Mouse (Mus musculus): ENCODE measurements around the gene Misp. TPM values are rescaled to one million over a fixed set of nuclear protein-coding genes. Genes with fewer than 3 reads are reported as not detected.

Gene Misp
- polyA plus RNA-seq (2012): not detected in 2 replicates

DNA sequence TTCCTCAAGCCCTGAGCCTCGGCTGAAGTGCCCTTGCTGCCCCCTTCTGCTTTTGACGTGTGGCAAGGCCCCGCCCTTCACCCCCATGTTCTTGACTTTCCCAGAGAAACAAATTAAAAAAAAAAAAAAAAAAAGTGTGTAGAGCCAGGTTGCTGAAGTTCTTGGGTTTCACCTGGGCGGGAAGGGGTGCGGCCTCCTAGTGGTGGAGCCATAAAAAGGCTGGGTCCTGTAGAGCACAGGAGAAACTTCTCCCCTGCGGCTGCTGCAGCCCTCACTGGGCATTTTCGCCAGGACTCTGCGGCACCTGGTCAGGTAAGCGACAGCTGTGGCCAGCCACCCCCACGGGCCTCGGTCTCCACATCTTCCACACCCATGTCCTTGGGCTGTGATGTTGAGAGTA is at the start of gene Misp:
Gene Misp, plus strand, starts transcription at position 208 of the 400 bp plus-strand sequence.
- no peak for TF ChIP-seq GATA1 (IDR thresholded peaks at IDR 0.05; ENCODE audit: low read length)

DNA sequence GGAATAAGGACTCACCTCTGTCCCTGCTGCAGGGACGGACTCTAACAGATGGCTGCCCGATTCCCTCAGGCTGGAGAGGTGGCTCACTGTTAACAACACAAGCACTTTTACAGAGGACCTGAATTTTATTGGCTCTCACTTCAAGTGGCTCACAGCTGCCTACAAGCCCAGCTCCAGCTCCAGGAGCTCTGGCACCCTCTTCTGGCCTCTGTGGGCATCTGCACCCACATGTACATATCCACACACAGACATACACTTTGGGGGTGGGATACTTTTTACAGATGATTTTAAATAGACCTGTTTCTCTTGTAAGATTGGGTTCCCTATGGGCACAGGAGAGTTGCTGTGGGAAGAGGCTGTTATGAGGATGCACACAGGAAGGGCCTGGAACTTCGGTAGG is 48.5 kb upstream of the Misp start:
- TF ChIP-seq GATA1 (IDR thresholded peaks at IDR 0.05; ENCODE audit: low read length): no peak

DNA sequence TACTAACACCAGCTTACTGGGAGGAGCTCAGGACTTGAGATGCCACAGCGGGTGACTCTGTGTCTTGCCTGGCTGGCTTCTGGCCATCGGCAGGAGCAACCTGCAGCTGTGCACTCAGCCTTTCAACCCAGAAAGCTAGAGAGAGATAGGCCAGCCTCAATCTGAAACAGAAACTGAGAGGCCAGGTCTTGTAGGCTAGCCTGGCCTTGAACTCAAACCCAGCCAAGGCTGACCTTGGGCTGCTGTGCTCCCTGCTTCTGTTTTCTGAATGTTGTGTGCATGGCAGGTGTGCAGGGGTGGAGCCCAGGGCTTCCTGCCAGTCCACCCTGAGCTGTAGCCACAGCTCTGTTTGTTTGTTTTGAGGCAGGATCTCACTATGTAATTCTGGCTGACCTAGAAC is 47.6 kb upstream of the Misp start:
- no peak for TF ChIP-seq GATA1 (IDR thresholded peaks at IDR 0.05; ENCODE audit: low read length)

DNA sequence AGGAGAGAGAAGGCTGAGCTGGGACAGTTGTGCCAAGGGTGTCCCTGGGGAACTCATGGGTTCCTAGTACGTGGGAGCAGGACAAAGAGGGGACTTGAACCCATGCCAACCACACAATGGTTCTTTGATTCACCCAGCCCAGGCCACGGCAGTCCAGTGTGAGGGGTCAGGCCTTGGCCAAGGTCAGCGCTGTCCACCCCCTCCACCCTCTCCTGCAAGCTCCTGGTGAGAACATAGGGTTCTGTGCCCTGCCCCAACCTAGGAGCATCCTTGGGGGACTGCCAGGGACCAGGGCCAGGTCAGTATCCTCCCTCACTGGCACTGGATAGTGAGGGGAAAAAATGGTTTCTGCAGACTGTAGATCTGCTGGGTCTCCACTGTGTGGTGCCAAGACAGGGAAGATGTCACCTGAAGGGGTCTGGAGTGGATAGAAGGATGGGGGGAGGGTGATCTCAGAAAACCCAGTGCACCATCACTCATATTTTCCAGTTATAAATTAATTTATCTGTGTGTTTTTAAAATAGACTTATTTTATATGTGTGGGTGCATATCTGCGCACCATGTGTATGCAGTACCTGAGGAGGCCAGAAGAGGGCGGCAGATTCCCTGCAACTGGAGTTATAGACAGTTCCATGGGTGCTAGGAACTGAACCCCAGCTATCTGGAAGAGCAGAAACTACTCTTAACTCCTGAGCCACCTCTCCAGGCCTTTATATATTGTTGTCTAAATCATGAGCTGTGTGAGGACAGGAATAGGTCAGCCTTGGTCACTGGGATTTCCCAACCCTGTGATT is 46.1 kb upstream of the Misp start:
- no peak for TF ChIP-seq GATA1 (IDR thresholded peaks at IDR 0.05; ENCODE audit: low read length)

DNA sequence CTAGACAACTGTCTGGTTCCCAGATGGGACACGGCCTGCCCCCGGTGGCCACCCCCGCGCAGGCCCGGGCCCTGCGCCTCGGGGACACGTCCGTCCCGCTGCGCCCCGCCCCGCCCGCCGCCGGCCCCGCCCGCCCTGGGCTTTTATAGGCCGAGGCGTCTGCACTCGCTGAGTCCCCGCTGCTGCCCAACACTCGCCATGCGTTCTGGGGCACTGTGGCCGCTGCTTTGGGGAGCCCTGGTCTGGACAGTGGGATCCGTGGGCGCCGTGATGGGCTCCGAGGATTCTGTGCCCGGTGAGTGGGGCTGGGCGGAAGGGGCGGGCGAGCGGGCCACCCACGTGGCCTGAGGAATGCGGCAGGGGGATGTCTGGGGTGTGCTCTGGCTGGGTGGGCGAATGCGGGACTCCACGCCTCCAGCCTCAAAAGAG is 43.7 kb upstream of the Misp start, which contains the start of gene Fstl3:
Gene Fstl3, plus strand, starts transcription at position 170 of the 429 bp plus-strand sequence.
- TF ChIP-seq GATA1 (IDR thresholded peaks at IDR 0.05; ENCODE audit: low read length): no peak

DNA sequence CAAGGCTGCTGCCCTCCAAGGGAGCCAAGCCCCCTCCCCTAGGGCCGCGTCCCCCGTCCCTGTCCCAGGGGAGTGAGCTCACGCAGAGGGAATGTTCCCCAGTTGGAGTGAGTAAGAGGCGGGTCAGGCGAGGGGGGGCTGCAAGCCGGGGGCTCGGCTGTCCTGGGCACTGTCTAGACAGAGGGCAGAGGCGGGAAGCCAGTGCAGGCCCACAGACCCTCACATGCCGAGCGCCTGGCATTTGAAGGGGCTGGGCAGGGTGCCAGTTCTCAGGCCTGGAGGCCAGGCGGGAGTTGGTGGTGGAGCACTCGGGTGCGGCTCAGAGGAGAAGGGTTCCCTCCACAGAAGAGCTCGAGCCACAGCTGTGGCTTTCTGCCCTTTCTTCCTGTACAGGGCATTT is 42.8 kb upstream of the Misp start:
- TF ChIP-seq GATA1 (IDR thresholded peaks at IDR 0.05; ENCODE audit: low read length): no peak

DNA sequence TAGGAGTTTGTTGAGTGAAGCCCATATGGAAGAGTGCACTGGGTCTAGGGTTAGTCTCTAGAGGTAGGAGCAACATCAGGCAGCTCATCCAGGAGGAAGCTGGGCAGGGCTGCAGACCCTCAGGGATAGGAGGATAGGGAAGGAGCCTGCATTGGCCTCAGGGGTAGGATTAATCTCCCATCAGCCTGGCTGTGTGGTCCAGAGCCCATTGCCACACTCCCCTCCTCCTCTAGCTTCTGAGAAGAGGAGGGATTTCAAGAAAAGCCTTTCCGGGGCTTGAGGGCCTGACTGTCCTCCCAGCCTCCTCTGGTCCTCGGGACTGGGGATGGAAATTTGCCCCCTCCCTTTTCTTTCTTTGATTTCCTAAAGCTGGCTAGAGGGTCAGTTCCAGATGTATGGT is 41.6 kb upstream of the Misp start:
- TF ChIP-seq GATA1 (IDR thresholded peaks at IDR 0.05; ENCODE audit: low read length): no peak

DNA sequence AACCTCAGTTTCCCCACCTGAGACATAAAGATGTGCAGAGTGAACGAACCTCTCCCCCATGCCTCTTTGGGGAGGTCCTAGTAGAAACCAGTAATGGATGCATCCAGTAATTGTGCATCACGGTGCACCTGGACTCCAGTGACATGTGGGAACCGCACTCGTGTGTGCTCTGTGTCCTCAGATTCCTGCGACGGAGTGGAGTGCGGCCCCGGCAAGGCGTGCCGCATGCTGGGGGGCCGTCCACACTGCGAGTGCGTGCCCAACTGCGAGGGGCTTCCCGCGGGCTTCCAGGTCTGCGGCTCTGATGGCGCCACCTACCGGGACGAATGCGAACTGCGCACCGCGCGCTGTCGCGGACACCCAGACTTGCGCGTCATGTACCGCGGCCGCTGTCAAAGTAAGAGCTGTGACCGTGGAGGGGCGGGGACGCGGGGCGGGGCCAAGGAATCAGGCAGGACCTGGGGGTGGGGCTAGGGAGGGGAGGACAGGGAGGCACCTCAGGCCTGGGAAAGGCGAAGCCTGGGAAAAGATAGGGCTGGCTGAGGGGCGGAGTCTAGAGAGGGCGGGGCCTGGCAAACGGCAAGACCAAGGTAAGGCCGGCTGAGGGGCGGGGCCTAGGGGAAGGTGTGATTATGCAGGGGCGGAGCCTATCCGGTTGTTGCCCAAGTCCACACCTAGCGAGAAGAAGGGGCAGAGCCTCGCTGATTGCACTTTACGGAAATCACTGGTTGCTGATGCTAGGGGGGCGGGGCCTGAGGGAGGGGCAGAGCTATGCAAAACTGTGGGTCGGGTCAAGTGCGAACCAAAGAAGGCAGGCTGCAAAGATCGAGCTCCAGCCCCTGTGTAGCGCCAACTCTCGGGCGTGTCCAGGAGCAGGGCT is 40.8 kb upstream of the Misp start:
- TF ChIP-seq GATA1 (IDR thresholded peaks at IDR 0.05; ENCODE audit: low read length): no peak

DNA sequence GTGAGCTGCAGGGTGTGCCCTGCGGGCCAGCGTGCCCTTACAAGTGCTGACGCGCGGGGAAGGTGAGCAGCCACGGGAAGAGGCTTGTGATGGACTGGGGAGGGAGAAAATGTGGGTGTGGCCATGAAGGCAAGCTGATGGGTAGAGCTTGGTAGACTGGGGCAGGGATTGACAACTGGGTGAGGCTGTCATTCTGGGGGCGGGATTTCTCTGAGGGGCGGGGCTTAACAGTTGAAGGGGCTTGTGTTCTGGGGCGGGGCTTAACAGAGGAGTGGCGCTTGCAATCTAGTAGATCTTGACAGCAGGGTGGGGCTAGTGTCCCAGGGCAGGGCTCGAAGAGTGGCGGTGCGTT is 40.1 kb upstream of the Misp start:
- TF ChIP-seq GATA1 (IDR thresholded peaks at IDR 0.05; ENCODE audit: low read length): no peak

DNA sequence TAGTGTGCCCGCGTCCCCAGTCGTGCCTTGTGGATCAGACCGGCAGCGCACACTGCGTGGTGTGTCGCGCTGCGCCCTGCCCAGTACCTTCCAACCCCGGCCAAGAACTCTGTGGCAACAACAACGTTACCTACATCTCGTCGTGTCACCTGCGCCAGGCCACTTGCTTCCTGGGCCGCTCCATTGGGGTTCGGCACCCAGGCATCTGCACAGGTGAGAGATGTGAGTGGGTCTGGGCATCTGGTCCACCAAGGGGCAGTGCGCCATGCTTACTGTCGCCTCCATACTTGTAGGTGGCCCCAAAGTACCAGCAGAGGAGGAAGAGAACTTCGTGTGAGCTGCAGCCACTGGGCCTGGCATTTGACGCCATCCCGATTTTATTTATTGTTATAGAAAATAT is 39.6 kb upstream of the Misp start:
- no peak for TF ChIP-seq GATA1 (IDR thresholded peaks at IDR 0.05; ENCODE audit: low read length)

DNA sequence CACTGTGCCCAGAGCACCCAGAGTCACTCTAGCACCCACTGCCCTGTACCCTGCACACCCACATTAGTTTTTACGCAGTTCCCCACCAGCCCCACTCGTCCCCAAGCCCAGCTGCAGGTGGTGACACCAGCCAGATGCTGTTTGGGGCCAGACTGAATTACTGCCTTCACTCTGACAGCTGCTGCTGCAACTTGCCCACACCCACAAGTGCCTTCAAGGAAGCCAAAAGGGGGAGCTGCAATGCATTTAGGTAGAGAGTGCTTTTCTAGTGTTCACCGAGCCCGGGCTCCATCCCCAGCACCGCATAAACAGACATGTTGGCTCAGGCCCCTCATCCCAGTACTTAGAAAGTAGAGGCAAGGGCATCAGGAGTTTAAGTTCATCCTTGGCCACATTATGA is 38.8 kb upstream of the Misp start:
- TF ChIP-seq GATA1 (IDR thresholded peaks at IDR 0.05; ENCODE audit: low read length): no peak

DNA sequence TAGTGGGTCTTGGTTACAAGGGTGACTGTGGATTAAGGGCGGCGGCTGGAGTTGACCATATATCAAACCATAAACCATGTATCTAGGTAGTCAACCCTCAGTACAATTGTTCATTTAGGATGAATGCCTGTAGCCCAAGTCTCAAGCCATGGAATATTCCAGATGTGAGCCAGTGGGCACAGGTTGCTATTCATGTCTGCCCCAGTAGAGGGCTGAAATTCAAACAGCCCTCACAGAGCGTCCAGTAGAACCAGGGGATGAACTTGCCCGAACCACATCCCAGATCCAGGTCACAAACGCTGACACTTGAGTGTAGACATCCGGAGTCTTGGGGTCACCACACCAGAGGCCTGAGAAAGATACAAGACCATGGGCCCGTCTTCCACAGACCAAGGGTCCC is 37.7 kb upstream of the Misp start:
- TF ChIP-seq GATA1 (IDR thresholded peaks at IDR 0.05; ENCODE audit: low read length): no peak

DNA sequence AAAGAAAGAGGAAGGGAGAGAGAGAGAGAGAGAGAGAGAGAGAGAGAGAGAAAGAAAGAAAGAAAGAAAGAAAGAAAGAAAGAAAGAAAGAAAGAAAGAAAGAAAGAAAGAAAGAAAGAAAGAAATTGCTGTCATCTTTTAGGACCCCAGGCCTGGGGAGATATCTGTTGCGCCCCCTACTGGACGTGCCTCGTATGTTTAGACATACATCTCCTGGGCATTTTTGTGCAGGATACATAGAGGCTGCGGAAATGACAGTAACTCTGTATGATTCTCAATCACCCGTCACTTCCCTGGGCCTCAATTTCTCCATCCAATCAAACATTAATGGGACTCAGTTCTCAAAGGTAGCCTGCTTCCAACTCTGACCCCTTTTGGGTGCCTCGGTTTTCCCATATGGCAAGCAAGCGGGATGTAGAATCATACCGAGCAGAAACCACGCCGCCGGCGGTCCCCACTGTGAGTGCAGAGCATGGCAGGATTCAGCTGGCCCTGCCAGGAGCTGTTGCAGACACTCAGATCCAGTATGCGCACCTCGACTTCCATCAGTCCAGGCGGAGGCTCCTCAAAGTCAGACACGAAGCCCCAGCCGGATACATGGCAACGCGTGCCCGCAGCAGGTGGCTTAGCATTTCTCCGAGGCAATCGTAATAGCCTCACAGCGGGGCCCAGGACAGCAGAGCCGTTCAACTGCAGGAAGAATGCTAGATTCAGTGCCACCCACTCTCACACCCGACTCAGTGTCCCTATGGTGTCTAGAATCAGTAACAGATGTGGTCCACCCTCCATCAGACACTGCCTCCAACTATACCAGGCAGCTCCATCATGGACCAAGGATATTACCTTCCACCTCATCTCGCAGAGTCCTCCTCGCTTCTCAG is 36.6 kb upstream of the Misp start:
- no peak for TF ChIP-seq GATA1 (IDR thresholded peaks at IDR 0.05; ENCODE audit: low read length)

DNA sequence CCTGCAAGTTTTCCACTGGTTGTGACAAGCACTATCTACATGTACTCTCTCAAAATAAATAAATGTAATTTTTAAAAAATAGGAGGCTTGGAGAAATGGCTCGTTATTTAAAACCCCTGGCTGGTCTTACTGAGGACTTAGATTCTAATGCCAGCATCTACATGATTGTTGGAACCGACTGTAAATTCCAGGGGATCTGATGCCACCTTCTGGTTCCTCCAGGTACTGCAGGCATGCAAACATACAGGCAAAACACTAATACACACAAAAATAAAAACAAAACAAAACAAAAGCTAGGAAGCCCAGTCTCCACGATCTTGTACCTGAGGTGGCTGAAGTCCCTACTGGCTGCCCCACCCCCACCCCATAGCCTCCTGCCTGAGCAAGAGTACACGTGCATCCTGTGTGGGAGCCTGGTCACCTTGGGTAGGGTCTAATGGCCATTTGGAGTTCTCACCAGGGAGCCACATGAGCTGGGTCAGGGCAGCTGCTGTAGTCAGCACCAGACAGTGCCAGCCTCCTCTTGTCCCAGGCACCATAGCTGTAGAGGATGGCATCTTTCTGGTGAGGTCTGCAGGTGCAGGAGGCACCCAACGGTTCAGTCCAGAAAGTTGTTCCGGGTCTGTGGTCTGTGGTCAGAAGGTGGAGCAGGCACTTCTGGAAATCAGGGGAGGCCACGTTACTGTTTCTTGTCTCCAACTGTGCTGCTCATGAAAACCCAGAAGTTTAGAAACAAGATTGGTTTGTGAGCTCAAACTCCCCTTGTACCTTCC is 32.2 kb upstream of the Misp start:
- no peak for TF ChIP-seq GATA1 (IDR thresholded peaks at IDR 0.05; ENCODE audit: low read length)

DNA sequence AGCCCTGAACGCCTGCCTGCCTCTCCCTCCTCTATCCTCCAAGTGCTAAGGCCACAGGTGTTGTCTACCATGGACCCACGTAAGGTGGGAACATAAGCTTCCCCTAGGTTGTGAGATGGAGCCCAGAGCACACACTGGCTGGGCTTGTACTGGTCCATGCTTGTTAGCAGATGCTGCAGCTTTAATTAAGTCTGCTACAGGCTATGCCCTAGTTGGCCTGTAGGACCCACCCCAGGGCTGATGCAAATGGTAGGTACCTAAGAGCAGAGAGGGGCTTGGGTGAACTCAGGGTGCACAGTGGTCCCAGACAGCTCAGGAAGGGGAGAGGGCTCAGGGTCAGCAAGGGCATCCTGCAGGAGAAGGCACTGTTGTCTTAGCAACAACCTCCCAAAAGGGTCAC is 31.2 kb upstream of the Misp start:
- TF ChIP-seq GATA1 (IDR thresholded peaks at IDR 0.05; ENCODE audit: low read length): no peak

Measured in G1E-ER4 (cell line).